Mouse (Mus musculus): ENCODE data around the gene Glrp1. TPM values are rescaled to one million over a fixed set of nuclear protein-coding genes. Genes with fewer than 3 reads are reported as not detected.

Glrp1 gene
- polyA plus RNA-seq, 1 experiment from 2014 or later: not detected

GRCm38 (mm10) chr1:88506412-88506811 lies 3.5 kb downstream of the Glrp1 start:
- H3K27me3 ChIP-seq (ENCODE audit: control insufficient read depth, insufficient read depth, low read length): no peaks in the 10 kb centered on the region
- no peak overlapping the region for H3K4me3 ChIP-seq (ENCODE audit: low read depth, low read length)
- no peak for TF ChIP-seq CTCF (IDR thresholded peaks at IDR 0.05; ENCODE audit: low read depth)
- no peak for TF ChIP-seq EP300 (optimal IDR thresholded peaks at IDR 0.05)
- no peak for ATAC-seq (ENCODE audit: low FRiP score, low TSS enrichment)
- 0 out of 2 replicates have a peak, but pooled peaks cover 3% of the 10 kb centered on the region for H3K4me1 ChIP-seq (replicated peaks; ENCODE audit: control insufficient read depth, insufficient read depth)
- no peaks in the 10 kb centered on the region for H3K9me3 ChIP-seq (ENCODE audit: control insufficient read depth, low read length)
- no peak for DNase-seq (ENCODE audit: low spot score)
- no peak overlapping the region for H3K9ac ChIP-seq (ENCODE audit: low read length)
- H3K27ac ChIP-seq (replicated peaks): no peak overlapping the region
- H3K36me3 ChIP-seq (ENCODE audit: control insufficient read depth, insufficient read depth, low read length): no peaks in the 10 kb centered on the region
- no peak overlapping the region for H3K4me2 ChIP-seq (replicated peaks; ENCODE audit: low read depth)
- 82% methylated on average over 5 of the region's 5 CpGs for WGBS

DNA sequence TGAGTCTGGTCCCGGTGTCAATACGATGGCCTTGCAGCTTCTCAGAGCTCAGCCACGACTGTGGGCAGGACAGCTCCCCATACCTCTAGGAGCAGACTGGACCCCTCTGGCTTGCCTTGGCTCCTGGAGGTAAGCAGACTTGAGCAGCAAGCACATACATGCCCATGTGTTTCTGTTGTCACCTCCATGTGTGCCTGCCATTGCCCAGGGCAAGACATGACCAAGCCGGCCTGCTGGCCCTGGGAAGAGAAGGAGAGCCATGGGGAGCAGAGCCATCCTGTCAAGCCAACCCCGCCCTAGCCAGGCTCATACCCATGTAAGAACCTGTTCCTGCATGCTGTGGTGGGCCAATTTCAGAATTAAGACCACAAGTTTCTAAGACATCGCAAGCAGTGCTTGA lies 4.2 kb downstream of the Glrp1 start:
- ATAC-seq (ENCODE audit: low FRiP score, low TSS enrichment): no peak
- no peak overlapping the region for H3K4me3 ChIP-seq (ENCODE audit: low read depth, low read length)
- H3K9ac ChIP-seq (ENCODE audit: low read length): no peak overlapping the region
- H3K4me2 ChIP-seq (replicated peaks; ENCODE audit: low read depth): no peak overlapping the region
- no peak for DNase-seq (ENCODE audit: low spot score)
- 0 out of 2 replicates have a peak, but pooled peaks cover 3% of the 10 kb centered on the region for H3K4me1 ChIP-seq (replicated peaks; ENCODE audit: control insufficient read depth, insufficient read depth)
- no peak overlapping the region for H3K27ac ChIP-seq (replicated peaks)
- WGBS: 68% methylated on average over 6 of the region's 6 CpGs
- H3K36me3 ChIP-seq (ENCODE audit: control insufficient read depth, insufficient read depth, low read length): no peaks in the 10 kb centered on the region
- no peaks in the 10 kb centered on the region for H3K9me3 ChIP-seq (ENCODE audit: control insufficient read depth, low read length)
- TF ChIP-seq CTCF (IDR thresholded peaks at IDR 0.05; ENCODE audit: low read depth) (no peak), EP300 (optimal IDR thresholded peaks at IDR 0.05) (no peak)
- H3K27me3 ChIP-seq (ENCODE audit: control insufficient read depth, insufficient read depth, low read length): no peaks in the 10 kb centered on the region

DNA sequence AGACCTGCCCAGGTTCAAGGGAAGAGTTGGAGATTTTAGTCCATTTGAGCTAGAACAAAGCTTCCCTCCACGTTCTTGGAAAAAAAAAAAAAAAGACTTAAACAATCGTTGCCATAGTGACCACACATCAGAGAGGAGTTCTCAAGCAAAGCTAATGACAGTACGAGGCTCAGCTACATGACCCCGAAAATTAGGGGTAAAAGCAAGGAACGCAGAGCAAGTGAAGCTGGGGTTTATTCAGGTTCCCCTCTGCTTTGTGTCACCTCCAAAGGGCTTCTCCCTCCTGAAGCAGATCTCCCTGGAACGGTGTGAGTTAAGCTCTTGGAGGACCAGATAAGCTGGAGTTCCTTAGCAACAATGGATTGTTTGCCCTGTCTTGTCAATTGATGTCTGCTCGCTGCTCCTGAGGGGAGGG lies 5.3 kb downstream of the Glrp1 start:
- no peak for ATAC-seq (ENCODE audit: low FRiP score, low TSS enrichment)

DNA sequence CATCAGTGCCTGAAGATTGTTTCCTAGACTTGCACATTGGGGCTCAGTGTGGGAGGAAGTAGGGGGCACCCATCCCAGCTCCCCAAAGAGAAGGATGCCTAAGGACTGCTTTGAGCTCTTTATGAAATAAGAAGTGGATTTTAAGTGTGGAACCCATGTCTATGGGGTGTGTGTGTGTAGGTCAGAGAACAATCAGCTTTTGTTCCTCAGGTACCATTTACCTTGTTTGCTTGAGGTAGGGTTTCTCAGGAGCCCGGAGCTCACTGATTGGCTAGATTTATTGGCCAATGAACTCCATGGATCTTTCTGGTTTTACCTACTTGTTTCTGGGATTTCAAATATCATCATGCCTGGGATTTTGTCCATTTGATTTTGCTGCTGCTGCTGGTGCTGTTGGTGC lies 7.0 kb downstream of the Glrp1 start:
- ATAC-seq (ENCODE audit: low FRiP score, low TSS enrichment) (no peak), DNase-seq (ENCODE audit: low spot score) (no peak)
- TF ChIP-seq EP300 (optimal IDR thresholded peaks at IDR 0.05) (no peak), CTCF (IDR thresholded peaks at IDR 0.05; ENCODE audit: low read depth) (no peak)
- H3K9me3 ChIP-seq (ENCODE audit: control insufficient read depth, low read length): no peaks in the 10 kb centered on the region
- H3K4me1 ChIP-seq (replicated peaks; ENCODE audit: control insufficient read depth, insufficient read depth): 0 out of 2 replicates have a peak, but pooled peaks cover 3% of the 10 kb centered on the region
- H3K4me3 ChIP-seq (ENCODE audit: low read depth, low read length): no peak overlapping the region
- no peaks in the 10 kb centered on the region for H3K27me3 ChIP-seq (ENCODE audit: control insufficient read depth, insufficient read depth, low read length)
- 85% methylated on average over 1 of the region's 1 CpGs for WGBS
- H3K9ac ChIP-seq (ENCODE audit: low read length): no peak overlapping the region
- H3K4me2 ChIP-seq (replicated peaks; ENCODE audit: low read depth): no peak overlapping the region
- no peak overlapping the region for H3K27ac ChIP-seq (replicated peaks)
- H3K36me3 ChIP-seq (ENCODE audit: control insufficient read depth, insufficient read depth, low read length): no peaks in the 10 kb centered on the region

More for the DNA sequence above, 5.3 kb downstream of the Glrp1 start:
- no peak for TF ChIP-seq EP300 (optimal IDR thresholded peaks at IDR 0.05)
- no peak for TF ChIP-seq CTCF (IDR thresholded peaks at IDR 0.05; ENCODE audit: low read depth)
- Histone ChIP-seq H3K27ac (replicated peaks) (no peak overlapping the region), H3K4me3 (ENCODE audit: low read depth, low read length) (no peak overlapping the region), H3K4me2 (replicated peaks; ENCODE audit: low read depth) (no peak overlapping the region), H3K9me3 (ENCODE audit: control insufficient read depth, low read length) (no peaks in the 10 kb centered on the region), H3K36me3 (ENCODE audit: control insufficient read depth, insufficient read depth, low read length) (no peaks in the 10 kb centered on the region), H3K4me1 (replicated peaks; ENCODE audit: control insufficient read depth, insufficient read depth) (0 out of 2 replicates have a peak, but pooled peaks cover 3% of the 10 kb centered on the region), H3K9ac (ENCODE audit: low read length) (no peak overlapping the region), H3K27me3 (ENCODE audit: control insufficient read depth, insufficient read depth, low read length) (no peaks in the 10 kb centered on the region)
- no peak for DNase-seq (ENCODE audit: low spot score)
- WGBS: 15% methylated on average over 7 of the region's 7 CpGs

- H3K36me3 ChIP-seq (ENCODE audit: control insufficient read depth, insufficient read depth, low read length): no peaks in the 10 kb centered on the region
- H3K9me3 ChIP-seq (ENCODE audit: control insufficient read depth, low read length): no peaks in the 10 kb centered on the region
- ATAC-seq (ENCODE audit: low FRiP score, low TSS enrichment) (no peak), DNase-seq (ENCODE audit: low spot score) (no peak)
- no peak overlapping the region for H3K4me3 ChIP-seq (ENCODE audit: low read depth, low read length)
- no peak overlapping the region for H3K9ac ChIP-seq (ENCODE audit: low read length)
- H3K4me1 ChIP-seq (replicated peaks; ENCODE audit: control insufficient read depth, insufficient read depth): no peaks in the 10 kb centered on the region
- no peak for TF ChIP-seq CTCF (IDR thresholded peaks at IDR 0.05; ENCODE audit: low read depth)
- no peak for TF ChIP-seq EP300 (optimal IDR thresholded peaks at IDR 0.05)
- H3K27ac ChIP-seq (replicated peaks): no peak overlapping the region
- no peaks in the 10 kb centered on the region for H3K27me3 ChIP-seq (ENCODE audit: control insufficient read depth, insufficient read depth, low read length)
- 54% methylated on average over 11 of the region's 11 CpGs for WGBS
- H3K4me2 ChIP-seq (replicated peaks; ENCODE audit: low read depth): no peak overlapping the region
Measured at GRCm38 (mm10) chr1:88499230-88499737, 10.6 kb downstream of the Glrp1 start.

DNA sequence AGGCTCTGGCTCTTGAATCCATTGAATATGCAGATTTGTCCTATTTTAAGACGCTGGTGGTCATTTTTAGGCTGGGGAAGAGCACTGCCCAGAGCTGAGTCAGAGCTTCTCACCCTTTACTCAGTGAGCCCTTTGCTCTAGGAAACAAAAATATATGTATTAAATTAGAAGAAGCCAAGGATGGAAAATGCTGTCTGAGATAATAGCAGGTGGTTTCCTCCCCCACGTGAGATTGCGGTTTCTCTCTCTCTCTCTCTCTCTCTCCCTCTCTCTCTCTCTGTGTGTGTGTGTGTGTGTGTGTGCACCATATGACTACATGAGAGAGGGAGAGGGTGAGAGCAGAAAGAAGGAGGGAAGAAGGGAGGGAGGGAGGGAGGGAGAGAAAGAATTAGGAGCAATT lies 12.5 kb downstream of the Glrp1 start:
- ATAC-seq (ENCODE audit: low FRiP score, low TSS enrichment) (no peak), DNase-seq (ENCODE audit: low spot score) (no peak)
- H3K4me2 ChIP-seq (replicated peaks; ENCODE audit: low read depth): no peak overlapping the region
- H3K4me3 ChIP-seq (ENCODE audit: low read depth, low read length): no peak overlapping the region
- no peak overlapping the region for H3K9ac ChIP-seq (ENCODE audit: low read length)
- no peaks in the 10 kb centered on the region for H3K36me3 ChIP-seq (ENCODE audit: control insufficient read depth, insufficient read depth, low read length)
- H3K27ac ChIP-seq (replicated peaks): no peak overlapping the region
- H3K27me3 ChIP-seq (ENCODE audit: control insufficient read depth, insufficient read depth, low read length): no peaks in the 10 kb centered on the region
- H3K9me3 ChIP-seq (ENCODE audit: control insufficient read depth, low read length): no peaks in the 10 kb centered on the region
- WGBS: 58% methylated on average over 3 of the region's 3 CpGs
- TF ChIP-seq CTCF (IDR thresholded peaks at IDR 0.05; ENCODE audit: low read depth): no peak
- no peaks in the 10 kb centered on the region for H3K4me1 ChIP-seq (replicated peaks; ENCODE audit: control insufficient read depth, insufficient read depth)
